In genomic region chr8:105338992-105339391, GRCm38 (mm10) we compare ENCODE assay signal across 14 mouse cellular contexts. TPM values are rescaled to one million over a fixed set of nuclear protein-coding genes. Genes with fewer than 3 reads are reported as not detected.
A peak's percentile ranks its signal among the peaks of the same experiment; 100 is the strongest.
DNase-seq lines count a peak whose midpoint lies in the region; ATAC-seq lines count a peak whose summit lies in the region.
"Had no signal": no experiment of that assay in that cellular context is flagged by ENCODE, and none has a peak within 500 bp of the region (broad histone marks: within the 10 kb centered on the region; RNA-seq: fewer than 3 reads in every experiment).

No protein-coding gene starts in this region.

- H3K27me3 ChIP-seq in heart, embryonic 15.5 days = no peaks in the 10 kb centered on the region
- no peaks in the 10 kb centered on the region for H3K27me3 ChIP-seq in embryonic facial prominence, embryonic 14.5 days (replicated peaks; ENCODE audit: control insufficient read depth, insufficient read depth, low read length)
- H3K27me3 ChIP-seq in megakaryocyte, embryonic 14.5 days (replicated peaks) = no peaks in the 10 kb centered on the region
- peaks cover 4% of the 10 kb centered on the region; the same call in 1 of the 2 replicates for H3K27me3 ChIP-seq in hindbrain, embryonic 13.5 days
- H3K27me3 ChIP-seq: CH12.LX; forebrain, embryonic 13.5 days had no signal

- intact Hi-C loops in heart, postnatal 36 days (cut with DNase I) = no loop called here

- H3K36me3 ChIP-seq in heart, embryonic 15.5 days = peaks cover 36% of the 10 kb centered on the region
- peaks cover 29% of the 10 kb centered on the region for H3K36me3 ChIP-seq in embryonic facial prominence, embryonic 14.5 days (ENCODE audit: control insufficient read depth, insufficient read depth, low read length)
- peaks cover 92% of the 10 kb centered on the region for H3K36me3 ChIP-seq in megakaryocyte, embryonic 14.5 days (replicated peaks; ENCODE audit: low read length)
- H3K36me3 ChIP-seq in hindbrain, embryonic 13.5 days = peaks cover 13% of the 10 kb centered on the region

- peak overlapping the region; percentile 65 for H3K27ac ChIP-seq in heart, embryonic 15.5 days
- H3K27ac ChIP-seq in embryonic facial prominence, embryonic 14.5 days (replicated peaks; ENCODE audit: low read depth, low read length) = no peak overlapping the region
- no peak overlapping the region for H3K27ac ChIP-seq in hindbrain, embryonic 13.5 days
- H3K27ac ChIP-seq: forebrain, embryonic 13.5 days had no signal

- H3K4me2 ChIP-seq in heart, embryonic 15.5 days = no peak overlapping the region
- H3K4me2 ChIP-seq in embryonic facial prominence, embryonic 14.5 days (ENCODE audit: low read depth, low read length) = no peak overlapping the region
- no peak overlapping the region for H3K4me2 ChIP-seq in hindbrain, embryonic 13.5 days
- H3K4me2 ChIP-seq: forebrain, embryonic 13.5 days had no signal

- WGBS in heart, embryonic 15.5 days = 15% methylated on average over 4 of the region's 4 CpGs
- WGBS in embryonic facial prominence, embryonic 14.5 days = 23% methylated on average over 4 of the region's 4 CpGs
- WGBS in hindbrain, embryonic 13.5 days = 70% methylated on average over 4 of the region's 4 CpGs

- peaks cover 39% of the 10 kb centered on the region for H3K4me1 ChIP-seq in heart, embryonic 15.5 days (replicated peaks)
- H3K4me1 ChIP-seq in embryonic facial prominence, embryonic 14.5 days (ENCODE audit: control insufficient read depth, insufficient read depth, low read length) = no peaks in the 10 kb centered on the region; the same call in 1 of the 2 replicates
- peaks cover 95% of the 10 kb centered on the region for H3K4me1 ChIP-seq in megakaryocyte, embryonic 14.5 days
- H3K4me1 ChIP-seq in hindbrain, embryonic 13.5 days (replicated peaks) = peaks cover 7% of the 10 kb centered on the region; the same call in 1 of the 2 replicates

- H3K9me3 ChIP-seq in heart, embryonic 15.5 days (replicated peaks) = no peaks in the 10 kb centered on the region
- no peaks in the 10 kb centered on the region for H3K9me3 ChIP-seq in embryonic facial prominence, embryonic 14.5 days (ENCODE audit: control insufficient read depth, low read length)
- no peaks in the 10 kb centered on the region for H3K9me3 ChIP-seq in megakaryocyte, embryonic 14.5 days
- H3K9me3 ChIP-seq in hindbrain, embryonic 13.5 days = no peaks in the 10 kb centered on the region
- H3K9me3 ChIP-seq: forebrain, embryonic 13.5 days had no signal

- DNase-seq in heart, postnatal 36 days = no peak
- DNase-seq in MEL-GATA-1-ER (ENCODE audit: extremely low read depth, low read depth) = peak; percentile 80
- DNase-seq in embryonic facial prominence, embryonic 14.5 days (ENCODE audit: low spot score) = no peak
- no peak for DNase-seq in kidney, postnatal 10 days
- DNase-seq: adrenal gland, postnatal 14 days; kidney, postnatal 25 days; lung, postnatal 36 days; right cerebral cortex, postnatal 14 days had no signal

- H3K9ac ChIP-seq in heart, embryonic 15.5 days = no peak overlapping the region
- H3K9ac ChIP-seq in embryonic facial prominence, embryonic 14.5 days (ENCODE audit: low read depth, low read length) = peak overlapping the region; percentile 49; the same call in 1 of the 2 replicates
- no peak overlapping the region for H3K9ac ChIP-seq in hindbrain, embryonic 13.5 days
- H3K9ac ChIP-seq: forebrain, embryonic 13.5 days had no signal

- no peak for ATAC-seq in heart, embryonic 15.5 days (replicated peaks; ENCODE audit: insufficient number of reproducible peaks, insufficient read depth, low FRiP score, low read depth)
- no peak for ATAC-seq in embryonic facial prominence, embryonic 14.5 days (ENCODE audit: low read depth)
- no peak for ATAC-seq in hindbrain, embryonic 13.5 days (ENCODE audit: low FRiP score)
- ATAC-seq: forebrain, embryonic 13.5 days had no signal

- no peak overlapping the region for H3K4me3 ChIP-seq in heart, embryonic 15.5 days
- H3K4me3 ChIP-seq in embryonic facial prominence, embryonic 14.5 days (ENCODE audit: low read depth, low read length) = no peak overlapping the region
- peak overlapping the region; percentile 83 for H3K4me3 ChIP-seq in megakaryocyte, embryonic 14.5 days (replicated peaks)
- H3K4me3 ChIP-seq in hindbrain, embryonic 13.5 days = no peak overlapping the region
- H3K4me3 ChIP-seq: forebrain, embryonic 13.5 days had no signal

RNA-seq across cellular contexts. Expression of gene Fhod1, which starts 8.8 kb away (rescaled TPM):
- polyA plus RNA-seq in heart, embryonic 15.5 days (2015; fragmentation: Nextera tagmentation; extraction: Ambion mirVana) = 1.4 and 2.3 TPM in 2 replicates
- total RNA-seq in heart, postnatal 36 days (2021) = 1 to 10 TPM; 6.5 to 9.6 TPM
- polyA plus RNA-seq in embryonic facial prominence, embryonic 14.5 days (2014; fragmentation: Nextera tagmentation; extraction: Ambion mirVana) = 2.4 and 2.7 TPM in 2 replicates
- polyA plus RNA-seq in megakaryocyte, embryonic 14.5 days (2012; ENCODE audit: insufficient read depth, low replicate concordance) = 78.6 and 155 TPM in 2 replicates
- polyA plus RNA-seq in hindbrain, embryonic 13.5 days (2015; fragmentation: Nextera tagmentation; extraction: Ambion mirVana) = 0.74 and 0.76 TPM in 2 replicates

RNA-seq across cellular contexts. Expression of gene Slc9a5, which starts 9.7 kb away (rescaled TPM):
- 0.94 and 2.0 TPM in 2 replicates for polyA plus RNA-seq in heart, embryonic 15.5 days (2015; fragmentation: Nextera tagmentation; extraction: Ambion mirVana)
- under 1 TPM; 0.44 to 0.62 TPM for total RNA-seq in heart, postnatal 36 days (2021)
- 3.0 and 3.3 TPM in 2 replicates for polyA plus RNA-seq in embryonic facial prominence, embryonic 14.5 days (2014; fragmentation: Nextera tagmentation; extraction: Ambion mirVana)
- 4.1 and 16.4 TPM in 2 replicates for polyA plus RNA-seq in megakaryocyte, embryonic 14.5 days (2012; ENCODE audit: insufficient read depth, low replicate concordance)
- polyA plus RNA-seq in hindbrain, embryonic 13.5 days (2015; fragmentation: Nextera tagmentation; extraction: Ambion mirVana) = 7.3 and 7.4 TPM in 2 replicates
- total RNA-seq: monocyte, adult 5-6 weeks had no signal

RNA-seq across cellular contexts. Expression of gene Tmem208, which starts 12.8 kb away (rescaled TPM):
- 73.0 and 89.2 TPM in 2 replicates for polyA plus RNA-seq in heart, embryonic 15.5 days (2015; fragmentation: Nextera tagmentation; extraction: Ambion mirVana)
- 10 to 100 TPM; 22.1 to 24.0 TPM for total RNA-seq in heart, postnatal 36 days (2021)
- polyA plus RNA-seq in embryonic facial prominence, embryonic 14.5 days (2014; fragmentation: Nextera tagmentation; extraction: Ambion mirVana) = 112 and 132 TPM in 2 replicates
- polyA plus RNA-seq in megakaryocyte, embryonic 14.5 days (2012; ENCODE audit: insufficient read depth, low replicate concordance) = 61.6 and 71.6 TPM in 2 replicates
- 133 and 136 TPM in 2 replicates for polyA plus RNA-seq in hindbrain, embryonic 13.5 days (2015; fragmentation: Nextera tagmentation; extraction: Ambion mirVana)

RNA-seq across cellular contexts. Expression of gene Lrrc29, which starts 12.9 kb away (rescaled TPM):
- polyA plus RNA-seq in heart, embryonic 15.5 days (2015; fragmentation: Nextera tagmentation; extraction: Ambion mirVana) = 0.62 and 1.0 TPM in 2 replicates
- 1 to 10 TPM; 1.2 to 1.3 TPM for total RNA-seq in heart, postnatal 36 days (2021)
- 1.4 and 2.4 TPM in 2 replicates for polyA plus RNA-seq in embryonic facial prominence, embryonic 14.5 days (2014; fragmentation: Nextera tagmentation; extraction: Ambion mirVana)
- 13.0 and 15.5 TPM in 2 replicates for polyA plus RNA-seq in megakaryocyte, embryonic 14.5 days (2012; ENCODE audit: insufficient read depth, low replicate concordance)
- polyA plus RNA-seq in hindbrain, embryonic 13.5 days (2015; fragmentation: Nextera tagmentation; extraction: Ambion mirVana) = 0.82 and 1.4 TPM in 2 replicates

RNA-seq across cellular contexts. Expression of gene Elmo3, which starts 33.6 kb away (rescaled TPM):
- 2.3 and 4.6 TPM in 2 replicates for polyA plus RNA-seq in heart, embryonic 15.5 days (2015; fragmentation: Nextera tagmentation; extraction: Ambion mirVana)
- total RNA-seq in heart, postnatal 36 days (2021) = 1 to 10 TPM; 1.2 to 1.3 TPM
- polyA plus RNA-seq in embryonic facial prominence, embryonic 14.5 days (2014; fragmentation: Nextera tagmentation; extraction: Ambion mirVana) = 5.1 and 7.4 TPM in 2 replicates
- polyA plus RNA-seq in megakaryocyte, embryonic 14.5 days (2012; ENCODE audit: insufficient read depth, low replicate concordance) = 0.63 TPM in 1 of 2 replicates, not detected in the other
- polyA plus RNA-seq in hindbrain, embryonic 13.5 days (2015; fragmentation: Nextera tagmentation; extraction: Ambion mirVana) = 1.5 and 1.6 TPM in 2 replicates

Comparison
In these comparisons a context has a peak if more than half of its experiments do, and no peak if none do; other contexts are left out.
1. RNA of gene Fhod1, which starts 8.8 kb away (polyA plus RNA-seq): 78.6 to 155 TPM in megakaryocyte, embryonic 14.5 days; 2.4 to 2.7 TPM in embryonic facial prominence, embryonic 14.5 days, 1.4 to 2.3 TPM in heart, embryonic 15.5 days and 0.74 to 0.76 TPM in hindbrain, embryonic 13.5 days; every median in the first group is over 10 times any median in the second.